ENCODE assay signal across 8 mouse cellular contexts in the genomic region with DNA sequence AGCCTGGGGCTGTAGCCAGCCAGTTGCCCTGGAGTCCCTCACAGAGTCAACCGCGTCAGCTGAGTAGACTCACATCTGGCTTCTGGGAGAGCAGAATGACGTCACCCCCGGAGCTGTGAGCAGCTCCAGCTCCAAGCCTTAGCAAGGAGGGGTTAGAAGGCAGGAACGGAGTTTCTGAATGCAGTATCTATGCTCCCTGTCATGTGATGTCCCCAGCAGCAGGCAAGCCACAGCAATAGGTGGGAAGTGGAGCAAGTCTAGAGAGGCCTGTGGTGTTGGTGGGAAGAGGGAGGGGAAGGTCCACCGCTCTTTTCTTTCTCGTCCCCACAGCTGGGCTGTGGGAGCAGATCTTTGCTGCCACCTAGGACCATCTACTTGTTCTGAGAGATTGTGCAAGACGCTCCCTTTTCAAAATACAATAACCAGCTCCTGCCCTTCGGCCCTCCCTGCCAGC. TPM values are rescaled to one million over a fixed set of nuclear protein-coding genes. Genes with fewer than 3 reads are reported as not detected.
DNase-seq lines count a peak whose midpoint lies in the region; ATAC-seq and TF ChIP-seq lines count a peak whose summit lies in the region.

No protein-coding gene starts in this region.

- H3K9me3 ChIP-seq in liver, embryonic 14.5 days (ENCODE audit: control insufficient read depth, low read length): no peaks in the 10 kb centered on the region
- H3K9me3 ChIP-seq in neural tube, embryonic 12.5 days: no peaks in the 10 kb centered on the region

- H3K4me2 ChIP-seq in liver, embryonic 14.5 days (ENCODE audit: low read depth): peak overlapping the region; percentile 9; the same call in 1 of the 2 replicates
- 0 out of 2 replicates have a peak overlapping the region, but pooled peaks have one; percentile 20 for H3K4me2 ChIP-seq in neural tube, embryonic 12.5 days (replicated peaks)

- WGBS in liver, embryonic 14.5 days (ENCODE audit: insufficient replicate concordance): 15% methylated on average over 9 of the region's 9 CpGs
- WGBS in neural tube, embryonic 12.5 days: 38% methylated on average over 9 of the region's 9 CpGs

- H3K4me1 ChIP-seq in liver, embryonic 14.5 days (replicated peaks; ENCODE audit: control insufficient read depth in 2 of 2, insufficient read depth in 2 of 2, low read length in 1 of 2): peaks cover 0 to 5% of the 10 kb centered on the region in 2 experiments; a peak in 2 of 4 replicates
- H3K4me1 ChIP-seq in neural tube, embryonic 12.5 days: 0 out of 2 replicates have a peak, but pooled peaks cover 4% of the 10 kb centered on the region

- no peaks in the 10 kb centered on the region for H3K27me3 ChIP-seq in liver, embryonic 14.5 days (ENCODE audit: control insufficient read depth, insufficient read depth, low read length)
- no peaks in the 10 kb centered on the region for H3K27me3 ChIP-seq in neural tube, embryonic 12.5 days (replicated peaks)

- no peak overlapping the region for H3K27ac ChIP-seq in liver, embryonic 14.5 days
- no peak overlapping the region for H3K27ac ChIP-seq in neural tube, embryonic 12.5 days

- no peak for TF ChIP-seq CTCF in liver, embryonic 14.5 days (IDR thresholded peaks at IDR 0.05; ENCODE audit: low read depth)

- no peak for TF ChIP-seq EP300 in liver, embryonic 14.5 days (IDR thresholded peaks at IDR 0.05; ENCODE audit: low read depth)

- ATAC-seq in liver, embryonic 14.5 days (ENCODE audit: insufficient read depth): peak; percentile 50; the same call in 1 of the 2 replicates
- 0 out of 2 replicates have a peak, but pooled peaks have one; percentile 33 for ATAC-seq in neural tube, embryonic 12.5 days (ENCODE audit: low FRiP score, low read depth)

- H3K36me3 ChIP-seq in liver, embryonic 14.5 days (replicated peaks; ENCODE audit: control insufficient read depth, insufficient read depth, low read depth): no peaks in the 10 kb centered on the region
- H3K36me3 ChIP-seq in neural tube, embryonic 12.5 days: no peaks in the 10 kb centered on the region

- DNase-seq in urinary bladder, postnatal 36 days (ENCODE audit: low spot score in 2 of 2): peak; percentile 36 to 71
- DNase-seq in urinary bladder, postnatal 10 days (ENCODE audit: low spot score): no peak
- DNase-seq in frontal cortex, adult 2 months (ENCODE audit: extremely low spot score in 1 of 2, low spot score in 1 of 2): peak; percentile 36 to 73
- peak; percentile 70 to 83 for DNase-seq in heart, postnatal 36 days
- peak; percentile 71 for DNase-seq in layer of hippocampus, adult 11-12 months (ENCODE audit: low spot score)
- no peak for DNase-seq in liver, embryonic 14.5 days (ENCODE audit: low read depth in 3 of 3, low spot score in 3 of 3)
- peak; percentile 48 to 50 for DNase-seq in thymus, postnatal 36 days

- H3K9ac ChIP-seq in liver, embryonic 14.5 days (replicated peaks): no peak overlapping the region
- H3K9ac ChIP-seq in neural tube, embryonic 12.5 days: no peak overlapping the region

- no peak overlapping the region for H3K4me3 ChIP-seq in liver, embryonic 14.5 days (ENCODE audit: insufficient read depth in 1 of 2, low read depth in 2 of 2, low read length in 2 of 2)
- no peak overlapping the region for H3K4me3 ChIP-seq in neural tube, embryonic 12.5 days

- intact Hi-C loops in heart, postnatal 36 days (cut with DNase I): loop anchor here (2.0 to 5.0 kb wide), 3 partner anchors 24 to 142 kb away; a partner anchor contains a TSS

RNA-seq across cellular contexts. Expression of a gene that starts 20.0 kb away (rescaled TPM):
- 0.34 and 0.42 TPM in 2 replicates for polyA plus RNA-seq in frontal cortex, adult 2 months (2012; rRNA removed)
- under 1 TPM in 1 of 2 experiments, not detected in 1; 0.16 TPM for total RNA-seq in heart, postnatal 36 days (2021)
- 0.54 and 0.64 TPM in 2 replicates for polyA plus RNA-seq in liver, embryonic 14.5 days (2012; rRNA removed)
- 0.50 and 0.58 TPM in 2 replicates for polyA plus RNA-seq in liver, embryonic 14.5 days (2014; fragmentation: Nextera tagmentation; extraction: Ambion mirVana)
- polyA plus RNA-seq in neural tube, embryonic 12.5 days (2016; fragmentation: Nextera tagmentation; extraction: Ambion mirVana): not detected in 2 replicates

Comparison
In these comparisons a context has a peak if more than half of its experiments do, and no peak if none do; other contexts are left out.
1. DNase-seq: peak in urinary bladder, postnatal 36 days (2 of 2), frontal cortex, adult 2 months (2 of 2), heart, postnatal 36 days (2 of 2), layer of hippocampus, adult 11-12 months (single experiment) and thymus, postnatal 36 days (2 of 2); none in urinary bladder, postnatal 10 days (single experiment) and liver, embryonic 14.5 days (0 of 3).